Mouse (Mus musculus) ovary, postnatal 36 days (tissue): ENCODE data around the gene Klhdc7b.

Experiments
- DNase-seq: peaks from one replicate; pipeline ENCODE4 v3.0.0; 2022; ENCODE audit warnings: low spot score, mixed read lengths

The Klhdc7b gene

DNA sequence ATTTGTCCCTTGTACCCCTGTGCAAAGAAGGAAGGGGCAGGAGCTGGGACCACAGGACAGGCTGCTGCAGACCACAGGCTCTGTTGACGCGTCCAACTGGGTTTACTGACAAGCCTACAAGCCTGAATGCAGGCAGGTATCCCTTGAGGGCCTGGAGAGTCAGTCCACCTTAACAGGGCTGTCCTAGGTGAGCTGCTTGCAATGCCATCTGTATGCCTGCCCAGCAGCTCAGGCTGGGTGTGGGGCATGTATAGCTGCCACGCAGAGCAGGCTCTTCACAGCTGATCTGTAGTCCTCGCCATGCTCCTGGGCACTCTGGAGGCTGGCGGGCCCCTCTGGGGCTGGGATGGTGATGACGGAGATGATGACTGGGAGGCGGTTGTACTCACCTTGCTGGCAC, at the start of gene Klhdc7b:
Gene Klhdc7b, plus strand, starts transcription at position 301 of the 400 bp plus-strand sequence.
- DNase-seq = no peak

DNA sequence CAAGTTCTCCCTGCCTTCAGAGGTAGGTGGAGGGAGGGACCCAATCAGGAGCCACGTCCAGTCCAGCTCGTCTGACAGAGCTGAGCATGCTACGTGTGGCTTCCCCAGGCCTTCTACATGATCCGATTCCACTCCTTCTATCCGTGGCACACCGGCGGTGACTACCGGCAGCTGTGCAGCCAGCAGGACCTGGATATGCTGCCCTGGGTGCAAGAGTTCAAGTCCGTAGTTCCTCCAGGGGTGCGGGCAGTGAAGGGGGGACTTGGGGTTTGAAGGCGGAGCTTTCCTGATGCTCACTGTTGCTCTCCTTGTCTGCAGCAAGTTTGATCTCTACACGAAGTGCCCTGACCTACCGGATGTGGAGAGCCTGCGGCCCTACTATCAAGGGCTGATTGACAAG, 48.3 kb upstream of the Klhdc7b start:
- no peak for DNase-seq

DNA sequence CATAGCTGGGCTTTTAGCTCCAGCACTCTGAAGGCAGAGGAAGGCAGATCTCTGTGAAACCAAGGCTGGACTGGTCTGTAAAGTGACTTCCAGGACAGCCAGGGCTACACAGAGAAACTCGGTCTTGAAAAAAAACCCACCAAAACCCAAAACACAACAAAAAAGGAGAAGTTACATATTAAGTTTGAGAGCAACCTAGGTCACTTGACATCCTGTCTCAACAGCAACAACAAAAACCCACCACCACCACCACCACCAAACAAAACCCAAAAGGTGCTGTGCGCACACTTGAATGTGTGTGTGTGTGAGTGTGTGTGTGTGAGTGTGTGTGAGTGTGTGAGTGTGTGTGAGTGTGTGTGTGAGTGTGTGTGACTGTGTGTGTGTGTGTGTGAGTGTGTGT, 45.0 kb upstream of the Klhdc7b start:
- DNase-seq = no peak

DNA sequence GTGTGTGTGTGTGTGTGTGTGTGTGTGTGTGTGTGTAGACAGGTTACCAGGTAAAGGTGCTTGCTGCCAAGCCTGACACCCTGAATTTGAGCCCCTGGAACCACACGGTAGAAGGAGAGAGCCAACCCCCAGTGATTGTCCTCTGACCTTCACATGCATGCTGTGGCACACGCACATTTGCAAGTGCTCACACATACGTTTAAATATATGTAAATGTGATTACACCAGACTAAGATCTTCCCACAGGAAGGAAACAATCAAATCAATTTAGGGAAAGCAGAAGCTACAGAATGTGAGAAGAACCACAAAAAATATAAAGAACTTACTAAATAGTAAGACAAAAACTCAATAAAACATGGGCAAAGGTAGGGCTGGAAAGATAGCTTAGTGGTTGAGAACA, 44.6 kb upstream of the Klhdc7b start:
- no peak for DNase-seq

DNA sequence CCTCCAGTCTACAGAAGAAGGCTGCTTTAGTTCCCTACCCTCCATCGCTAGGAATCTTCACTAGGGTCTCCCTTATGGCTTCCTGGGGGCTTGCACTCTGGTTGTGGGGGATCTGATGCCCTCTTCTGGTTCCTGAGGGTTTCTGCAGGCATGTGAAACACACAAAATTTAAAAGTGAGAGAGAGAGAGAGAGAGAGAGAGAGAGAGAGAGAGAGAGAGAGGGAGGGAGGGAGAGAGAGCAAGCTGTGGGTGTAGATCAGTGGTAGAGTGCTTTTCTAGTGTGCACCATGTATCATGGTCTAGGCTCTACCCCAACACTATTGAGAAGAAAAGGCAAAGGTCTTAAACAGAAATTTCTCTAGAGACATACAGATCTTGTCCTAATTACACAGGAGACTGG, 43.0 kb upstream of the Klhdc7b start:
- DNase-seq = no peak

DNA sequence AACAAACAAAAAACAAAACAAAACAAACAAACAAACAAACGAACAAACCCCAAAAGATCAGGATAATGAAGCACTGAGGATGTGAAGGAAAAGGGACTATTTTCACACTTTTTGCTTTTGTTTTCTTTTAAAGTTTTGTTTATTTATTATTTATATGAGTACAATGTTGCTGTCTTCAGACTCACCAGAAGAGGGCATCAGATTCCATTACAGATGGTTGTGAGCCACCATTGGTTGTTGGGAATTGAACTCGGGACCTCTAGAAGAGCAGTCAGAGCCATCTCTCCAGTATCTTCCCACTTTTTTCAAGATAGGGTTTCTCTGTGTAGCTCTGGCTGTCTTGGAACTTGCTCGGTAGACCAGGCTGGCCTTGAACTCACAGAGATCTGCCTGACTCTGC, 41.4 kb upstream of the Klhdc7b start:
- DNase-seq = no peak

DNA sequence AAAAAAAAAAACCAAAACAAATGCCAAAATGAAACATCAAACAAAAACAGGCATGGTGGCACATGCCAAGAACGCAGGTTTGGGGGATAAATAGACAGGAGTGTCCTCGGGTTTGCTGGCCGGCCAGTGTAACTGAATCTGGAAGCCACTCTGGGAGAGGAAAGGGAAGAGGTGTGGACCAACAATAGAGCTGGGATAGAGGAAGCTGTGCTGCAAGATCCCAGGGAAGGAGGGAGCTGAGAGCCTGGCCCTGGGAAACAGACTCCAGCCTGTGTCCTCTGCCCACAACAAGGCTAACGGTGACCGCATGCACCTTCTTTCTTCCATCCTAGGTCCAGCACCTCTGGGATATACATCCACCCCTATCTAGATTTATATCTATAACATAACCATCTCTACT, 34.3 kb upstream of the Klhdc7b start:
- DNase-seq = no peak

DNA sequence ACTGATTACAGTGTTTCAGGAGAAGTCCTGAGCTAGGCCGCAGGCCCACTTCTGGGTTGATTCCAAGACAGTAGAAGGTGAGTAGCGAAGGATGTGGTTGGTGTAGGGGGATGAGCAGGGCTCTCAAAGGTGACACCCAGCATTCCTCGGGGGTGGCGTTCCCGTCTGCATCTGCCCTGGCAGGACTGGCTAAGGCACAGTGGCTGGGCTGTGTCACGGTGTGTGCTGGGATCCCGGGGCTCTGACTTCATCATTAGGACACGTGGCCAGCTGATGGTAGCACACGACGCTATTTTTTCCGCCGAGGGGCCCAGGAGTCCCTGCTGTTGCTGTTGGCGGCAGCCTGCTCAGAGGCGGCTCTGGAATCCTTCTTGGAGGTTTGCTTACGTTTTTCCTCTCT, 33.4 kb upstream of the Klhdc7b start:
- DNase-seq = no peak

DNA sequence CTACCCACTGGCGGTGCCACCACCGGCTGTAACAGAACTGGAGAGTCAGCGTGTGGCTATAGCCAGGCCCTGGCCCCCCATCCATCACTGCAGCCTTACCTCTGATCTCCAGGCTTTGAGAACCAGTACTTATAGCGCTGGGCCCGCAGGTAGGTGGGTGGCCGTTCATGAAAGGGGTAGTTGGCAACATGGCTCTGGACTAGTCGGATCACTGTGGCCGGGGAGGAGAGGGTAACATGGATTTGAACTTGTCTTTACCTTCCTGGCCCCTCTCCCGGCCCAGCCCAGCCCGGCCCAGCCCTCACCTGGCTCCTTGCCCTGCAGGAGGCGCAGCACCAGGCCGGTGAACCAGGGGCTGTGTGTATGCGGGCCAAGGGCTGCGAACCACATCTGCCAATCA, 32.7 kb upstream of the Klhdc7b start:
- no peak for DNase-seq

DNA sequence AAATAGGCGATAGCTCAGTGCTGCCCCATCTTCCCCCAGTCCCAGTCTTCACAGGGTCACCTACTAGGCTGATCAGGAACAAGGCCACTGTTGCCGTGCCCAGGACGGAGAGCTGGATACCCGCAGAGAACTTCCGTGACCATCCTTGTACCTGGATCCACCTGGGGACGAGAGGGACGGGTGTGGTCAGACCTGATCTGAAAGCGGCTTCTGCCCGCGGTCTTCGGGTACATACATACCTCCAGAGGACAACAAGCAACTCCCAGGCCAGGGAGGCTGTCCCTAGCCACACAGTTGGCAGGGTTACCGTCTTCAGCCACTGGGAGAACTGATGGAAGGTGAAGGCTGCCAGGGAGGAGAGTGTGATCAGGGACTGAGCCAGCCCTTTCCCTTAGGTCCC, 31.9 kb upstream of the Klhdc7b start:
- no peak for DNase-seq

DNA sequence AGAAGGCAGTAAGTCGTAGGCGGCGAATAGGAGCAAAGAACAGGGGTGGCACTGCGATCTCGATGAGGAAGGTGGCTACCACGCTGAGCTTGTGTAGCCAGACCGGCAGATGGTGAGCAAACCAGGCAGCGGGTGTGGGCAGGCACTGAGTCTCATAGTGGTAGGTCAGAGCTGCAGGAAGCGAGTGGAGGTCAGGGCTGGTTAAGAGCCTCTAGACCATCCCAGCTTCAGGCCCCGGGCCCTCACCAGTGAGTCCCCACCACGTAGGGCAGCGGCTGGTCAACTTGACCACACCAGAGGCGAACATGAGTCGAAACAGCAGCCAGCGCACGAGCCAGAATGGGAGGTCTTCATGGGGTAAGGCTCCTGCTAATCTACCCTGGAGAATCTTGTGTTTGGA, 30.9 kb upstream of the Klhdc7b start:
- DNase-seq = no peak

DNA sequence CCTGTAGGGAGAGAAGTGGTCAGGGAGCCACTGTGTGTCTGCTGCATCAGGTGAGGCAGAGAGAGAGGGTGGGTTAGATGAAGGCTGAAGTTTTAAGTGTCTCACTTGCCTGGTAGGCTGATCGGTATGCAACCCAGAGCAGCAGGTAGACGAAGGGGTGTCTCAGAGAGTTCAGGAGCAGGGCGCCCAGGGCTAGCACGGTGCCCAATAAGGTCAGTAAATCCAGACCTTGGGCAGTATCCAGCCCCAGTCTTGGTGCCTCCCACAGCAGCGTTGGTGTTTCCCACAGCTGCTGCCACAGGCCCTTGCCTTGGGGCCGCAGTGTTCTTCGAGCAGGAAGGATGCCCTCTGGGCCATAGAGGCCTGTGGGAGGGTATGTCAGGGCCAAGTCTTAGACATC, 30.3 kb upstream of the Klhdc7b start:
- no peak for DNase-seq

DNA sequence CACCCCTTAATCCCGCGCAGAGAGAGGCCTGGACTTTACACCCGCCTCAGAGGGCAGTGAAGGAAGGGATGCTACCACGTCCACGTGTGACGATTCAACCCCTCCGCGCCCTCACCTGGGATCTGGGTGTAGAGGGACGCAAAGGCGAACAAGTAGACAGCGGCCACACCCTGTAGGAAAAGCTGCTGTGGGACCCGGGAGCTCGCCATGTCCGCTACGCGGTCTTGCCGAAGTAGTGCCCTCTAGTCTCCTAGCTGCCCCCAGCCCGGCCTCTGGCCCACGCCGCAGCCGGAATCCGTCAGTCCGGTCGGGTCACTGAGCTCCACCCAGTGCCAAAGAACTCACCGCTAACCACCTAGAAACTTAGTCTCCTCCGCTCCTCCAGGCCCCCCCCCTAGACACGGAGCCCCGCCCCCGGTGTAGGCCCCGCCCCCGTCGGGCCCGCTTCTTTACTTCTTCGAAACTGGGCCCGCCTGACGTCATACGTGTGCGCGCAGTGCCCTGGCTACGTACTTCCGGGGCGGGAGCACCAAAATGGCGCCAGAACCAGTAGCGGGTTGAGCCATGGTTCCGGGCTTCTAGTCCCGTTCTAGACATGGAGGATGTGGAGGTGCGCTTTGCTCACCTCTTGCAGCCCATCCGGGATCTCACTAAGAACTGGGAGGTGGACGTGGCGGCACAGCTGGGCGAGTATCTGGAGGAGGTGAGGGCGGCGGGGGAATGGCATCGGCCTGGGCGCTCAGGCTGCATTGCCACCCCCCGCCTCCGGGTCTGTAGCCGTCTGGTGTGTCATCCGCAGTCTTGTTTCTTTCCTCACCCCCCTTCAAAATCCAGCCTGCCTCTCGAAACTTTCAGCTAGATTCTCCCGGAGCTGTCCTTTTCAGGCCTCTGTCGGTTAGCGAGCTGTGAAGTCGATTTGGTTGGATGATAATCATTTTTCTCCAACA, 29.2 kb upstream of the Klhdc7b start, which contains the start of the genes Lmf2 and Ncaph2:
Gene Lmf2, minus strand, starts transcription at position 419 of the 947 bp plus-strand sequence.
Gene Ncaph2, plus strand, starts transcription at position 479 of the 947 bp plus-strand sequence.
- DNase-seq = peak; percentile 93

DNA sequence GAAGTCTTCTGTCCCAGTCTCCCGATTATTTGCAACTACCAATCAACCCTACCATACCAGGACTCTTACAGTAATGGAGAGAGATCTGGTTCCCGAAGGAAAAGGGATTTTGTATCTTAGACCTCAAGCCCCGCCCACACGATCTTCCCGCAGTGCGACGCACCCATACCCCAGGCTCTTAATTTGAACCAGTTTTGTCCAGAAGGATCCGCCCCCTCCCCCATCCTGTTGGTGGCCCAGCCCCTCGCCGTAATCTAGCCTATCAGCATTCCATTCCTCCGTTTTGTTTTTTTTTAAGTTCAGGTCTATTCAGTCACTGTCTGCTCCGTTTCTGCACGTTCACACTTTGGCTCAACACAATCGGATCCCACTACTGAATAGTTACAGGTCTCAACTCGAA, 28.3 kb upstream of the Klhdc7b start:
- peak; percentile 69 for DNase-seq

DNA sequence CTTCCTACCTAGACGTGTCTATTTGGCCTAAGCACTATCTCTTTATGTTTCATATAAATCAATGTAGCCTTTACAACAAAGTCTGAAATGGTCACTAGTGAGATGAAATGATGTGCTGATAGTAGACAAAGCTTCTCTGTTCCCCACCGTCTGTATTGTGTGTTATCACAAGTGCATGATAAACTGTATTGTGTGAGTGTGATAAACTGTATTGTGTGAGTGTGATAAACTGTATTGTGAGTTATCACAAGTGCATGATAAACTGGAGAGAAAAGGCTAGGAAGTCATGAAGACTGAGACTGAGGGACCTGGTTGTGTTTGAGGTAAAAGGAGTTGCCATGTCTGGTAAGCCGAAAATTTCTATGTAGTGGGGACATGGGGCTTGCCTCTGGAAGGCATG, 25.9 kb upstream of the Klhdc7b start:
- no peak for DNase-seq

DNA sequence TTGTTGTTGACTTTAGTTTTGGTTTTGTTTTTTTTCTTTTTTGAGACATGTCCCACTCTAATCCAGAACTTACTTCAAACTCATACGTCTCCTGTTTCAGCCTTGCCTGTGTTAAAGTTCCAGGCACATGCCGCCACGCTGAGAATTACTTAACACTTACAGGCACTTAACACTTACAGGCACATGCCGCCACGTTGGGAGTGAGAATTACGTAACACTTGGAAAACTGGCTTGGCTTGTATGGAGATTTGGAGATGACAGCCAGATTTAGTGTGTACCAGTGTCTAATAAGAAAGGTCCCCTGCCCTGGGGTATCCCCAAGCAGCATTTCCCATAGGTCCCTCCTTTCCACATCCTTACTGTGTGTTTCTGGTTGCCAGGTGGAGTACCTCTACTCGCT, 21.7 kb upstream of the Klhdc7b start:
- no peak for DNase-seq

DNA sequence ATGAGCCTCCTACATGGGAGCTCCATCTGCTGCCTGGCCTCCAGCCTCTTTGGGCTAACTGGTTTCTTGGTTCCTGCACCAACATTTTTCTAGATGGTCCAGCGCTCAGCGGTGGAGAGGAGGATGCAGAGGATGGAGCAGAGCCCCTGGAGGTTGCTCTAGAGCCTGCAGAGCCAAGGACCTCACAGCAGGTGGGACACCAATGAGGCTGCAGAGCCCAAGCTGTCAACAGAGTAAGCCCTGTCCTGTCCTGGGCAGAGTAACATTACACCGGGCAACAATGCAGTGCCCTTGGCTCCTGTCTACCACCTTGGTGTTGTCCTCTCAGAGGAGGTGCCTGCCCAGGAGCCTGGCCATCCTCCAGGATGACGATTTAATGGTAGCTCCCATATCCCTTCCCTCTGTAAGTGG, 19.6 kb upstream of the Klhdc7b start:
- no peak for DNase-seq

DNA sequence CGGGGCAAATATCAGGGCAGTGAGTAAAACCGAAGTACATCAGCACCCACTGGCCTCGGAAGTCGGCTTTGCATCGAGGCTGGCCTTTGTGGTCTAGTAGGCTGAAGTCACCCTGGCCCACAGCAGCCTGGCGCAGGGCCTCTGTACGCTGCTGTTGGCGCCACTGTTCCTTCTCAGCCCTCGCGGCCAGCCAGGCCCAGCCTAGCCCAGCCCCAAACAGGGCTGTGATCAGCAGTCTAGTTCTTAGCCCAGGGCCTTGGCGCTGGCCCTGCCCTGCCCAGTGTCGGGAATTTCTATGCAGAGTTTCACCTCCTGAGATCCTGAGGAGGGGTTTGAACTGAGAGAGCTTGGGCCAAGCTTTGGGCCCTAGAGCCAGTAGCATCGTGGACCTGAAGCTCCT, 12.6 kb upstream of the Klhdc7b start:
- no peak for DNase-seq

DNA sequence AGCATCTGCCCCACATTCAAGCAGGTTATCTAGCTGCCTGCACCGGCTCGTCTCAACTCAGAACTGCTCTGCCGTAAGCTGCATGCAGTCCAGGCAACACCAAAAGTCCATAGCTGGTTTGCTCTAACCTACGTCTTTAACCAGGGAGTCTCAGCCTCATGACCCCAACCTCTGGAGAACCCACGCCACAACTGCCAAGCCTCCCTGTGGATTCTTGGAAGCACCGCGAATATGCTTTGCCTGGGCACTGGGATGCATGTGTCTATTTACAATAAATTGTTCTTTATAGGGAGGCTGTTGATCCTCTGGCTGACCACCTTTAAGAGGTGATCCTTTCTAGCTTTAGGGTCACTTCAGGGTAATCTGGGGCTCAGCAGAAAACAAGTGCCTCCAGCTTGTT, 12.2 kb upstream of the Klhdc7b start:
- no peak for DNase-seq

DNA sequence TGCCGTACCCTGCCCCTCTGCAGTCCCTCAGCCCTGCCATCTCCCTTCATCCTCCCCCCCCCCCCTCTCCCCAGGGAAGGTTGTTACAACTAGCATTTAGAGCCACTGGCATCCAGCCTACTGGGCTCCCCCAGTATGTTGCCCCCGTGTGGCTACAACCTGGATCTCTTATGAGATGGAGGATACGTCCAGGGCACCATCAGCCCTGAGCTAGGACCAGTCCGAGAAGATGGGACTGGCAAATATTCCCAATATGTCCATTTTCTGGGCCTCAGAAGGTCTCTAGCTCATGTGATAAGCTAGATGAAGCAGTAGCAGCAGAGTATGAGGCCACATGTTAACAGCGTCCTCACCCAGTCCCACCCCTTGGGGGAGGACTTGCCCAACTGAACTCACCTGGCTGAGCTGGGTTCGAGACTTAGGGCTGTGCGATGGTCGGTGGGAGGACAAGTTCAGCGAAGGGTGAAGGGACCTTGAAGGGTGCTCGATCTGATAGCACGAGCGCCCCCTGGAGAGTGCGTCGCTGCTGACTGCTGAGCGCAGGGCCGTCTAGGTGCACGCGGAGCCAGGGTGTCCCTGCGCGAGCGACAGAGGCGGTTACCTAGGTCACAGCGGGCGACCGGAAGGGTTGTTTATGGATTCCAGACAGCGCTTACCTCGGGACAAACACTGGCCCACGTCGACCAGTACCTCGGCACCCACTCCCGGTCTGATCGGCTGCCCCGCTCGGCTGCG, 11.5 kb upstream of the Klhdc7b start:
- DNase-seq = peak; percentile 83

DNA sequence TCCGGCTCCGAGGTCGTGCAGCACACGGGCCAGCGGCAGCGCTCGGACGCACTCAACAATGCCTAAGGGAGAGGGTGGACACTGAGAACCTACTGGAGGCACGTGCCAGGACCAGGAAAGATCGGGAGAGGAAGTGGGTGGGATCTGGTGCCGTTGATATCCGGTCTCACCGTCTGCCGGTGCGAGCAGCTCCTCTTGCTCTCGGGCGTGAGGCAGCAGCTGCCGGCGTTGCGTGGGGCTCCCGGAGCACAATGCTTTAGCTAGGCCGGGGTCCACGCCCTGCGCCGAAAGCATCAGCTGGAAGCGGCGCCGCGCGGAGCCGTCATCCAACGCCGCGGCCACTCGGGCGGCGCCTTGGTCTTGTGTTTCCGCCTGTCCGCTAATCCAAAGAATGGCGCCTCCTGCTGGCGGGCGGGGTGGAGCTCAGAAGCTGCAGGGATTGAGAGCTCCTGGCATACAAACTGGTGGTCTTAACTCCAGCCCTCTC, 10.9 kb upstream of the Klhdc7b start, which contains the start of gene Sco2:
Gene Sco2, minus strand, starts transcription at position 85 of the 487 bp plus-strand sequence.
- peak; percentile 90 for DNase-seq

DNA sequence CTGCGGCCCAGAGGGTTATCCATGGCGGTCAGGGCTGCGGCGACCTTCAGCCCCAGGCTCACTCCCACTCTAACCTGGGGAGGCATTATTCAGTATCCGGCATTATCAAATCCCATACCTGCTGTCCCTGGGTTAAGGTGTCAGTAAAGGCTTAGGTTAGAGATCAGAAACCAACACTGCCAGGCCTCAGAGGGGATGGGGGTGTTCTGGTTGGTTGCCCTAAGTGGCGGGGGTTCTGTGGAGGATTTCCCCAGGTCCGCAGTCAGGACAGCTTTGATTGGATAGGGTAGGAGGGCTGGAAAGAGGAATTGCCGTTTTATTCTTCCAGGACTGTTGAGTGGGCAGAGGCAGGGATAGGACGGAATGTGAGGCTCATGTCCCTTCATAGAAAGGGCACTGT, 10.4 kb upstream of the Klhdc7b start:
- DNase-seq = no peak
